ENCODE assay signal across 8 mouse cellular contexts in the genomic region with DNA sequence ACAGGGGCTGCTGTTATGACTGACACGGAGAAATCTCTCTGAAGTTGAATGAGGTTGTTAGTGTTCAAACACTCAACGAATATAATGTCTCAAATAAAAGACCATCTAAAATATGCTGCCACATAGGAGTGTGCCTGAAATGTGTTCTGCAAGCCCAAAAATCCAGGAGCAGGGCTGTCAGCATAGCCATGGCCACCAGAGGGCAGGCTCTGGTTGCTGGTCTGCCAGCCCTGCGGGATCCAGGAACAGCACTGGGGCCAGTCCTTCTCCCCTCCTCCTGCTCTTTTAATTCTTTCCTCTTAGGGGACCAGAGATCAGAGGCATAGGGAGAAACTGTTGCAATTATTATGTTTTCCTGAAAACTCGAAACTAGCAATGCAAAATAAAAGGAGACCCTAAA.
DNase-seq lines count a peak whose midpoint lies in the region; TF ChIP-seq lines count a peak whose summit lies in the region.

No protein-coding gene starts in this region.

- H3K4me1 ChIP-seq in thymus, adult 2 months (replicated peaks; ENCODE audit: control insufficient read depth, insufficient read depth, low read length) = peaks cover 8% of the 10 kb centered on the region

- no peaks in the 10 kb centered on the region for H3K36me3 ChIP-seq in thymus, adult 2 months (ENCODE audit: control insufficient read depth, insufficient read depth, low read length)

- H3K27ac ChIP-seq in thymus, adult 2 months (ENCODE audit: control insufficient read depth, insufficient read depth, low read length) = no peak overlapping the region

- no peak for TF ChIP-seq POLR2A in thymus, adult 2 months (IDR thresholded peaks at IDR 0.05; ENCODE audit: control insufficient read depth, extremely low read depth, insufficient read depth, low read length, poor library complexity)

- H3K27me3 ChIP-seq in thymus, adult 2 months (ENCODE audit: control insufficient read depth, insufficient read depth, low read length) = no peaks in the 10 kb centered on the region

- H3K4me3 ChIP-seq in thymus, adult 2 months (ENCODE audit: control insufficient read depth, insufficient read depth, low read length) = no peak overlapping the region

- DNase-seq in thymus, adult 2 months = peak; percentile 78
- no peak for DNase-seq in thymus, adult 18-20 months
- DNase-seq in cerebellum, adult 9-11 months = peak; percentile 13
- DNase-seq in gastrocnemius, postnatal 14 days = peak; percentile 60
- DNase-seq in layer of hippocampus, adult 18-20 months (ENCODE audit: low spot score in 2 of 2) = peak; percentile 52 to 89
- peak; percentile 79 for DNase-seq in lung, postnatal 14 days
- DNase-seq in right cerebral cortex, adult 18-20 months = peak; percentile 74
- no peak for DNase-seq in MN1 (ENCODE audit: low spot score)

- peak; percentile 94 for TF ChIP-seq CTCF in thymus, adult 2 months (IDR thresholded peaks at IDR 0.05; ENCODE audit: borderline replicate concordance, control insufficient read depth, extremely low read depth, insufficient read depth, low read length, poor library complexity)

- intact Hi-C loops in gastrocnemius, postnatal 14 days (cut with DNase I; ENCODE audit: low total_unique reads) = loop anchor here (10.0 kb wide), 1 partner anchor 243 kb away; a partner anchor contains a TSS

- WGBS in thymus, adult 2 months = 17% methylated on average over 4 of the region's 4 CpGs

Comparison
In these comparisons a context has a peak if more than half of its experiments do, and no peak if none do; other contexts are left out.
1. DNase-seq: peak in thymus, adult 2 months (single experiment), cerebellum, adult 9-11 months (single experiment), gastrocnemius, postnatal 14 days (single experiment), layer of hippocampus, adult 18-20 months (2 of 2), lung, postnatal 14 days (single experiment) and right cerebral cortex, adult 18-20 months (single experiment); none in thymus, adult 18-20 months (0 of 2) and MN1 (single experiment).